Mouse (Mus musculus) small intestine, adult 2 months (tissue): ENCODE data around the gene Igfbp3. TPM values are rescaled to one million over a fixed set of nuclear protein-coding genes. Genes with fewer than 3 reads are reported as not detected.

Experiments
- H3K27ac ChIP-seq: fragments of 200-500 bp; 2 replicates; pipeline ENCODE4 v1.5.1; 2012; ENCODE audit warnings: low read depth, low read length, control low read depth, inconsistent platforms; ENCODE audit not compliant: insufficient read depth
- H3K27me3 ChIP-seq: fragments of 200-500 bp; 2 replicates; pipeline ENCODE4 v1.6.1; 2012; ENCODE audit warnings: mild to moderate bottlenecking, moderate library complexity, low read length, inconsistent platforms; ENCODE audit not compliant: control insufficient read depth, insufficient read depth
- H3K36me3 ChIP-seq: fragments of 200-500 bp; 2 replicates; pipeline ENCODE4 v1.6.1; 2012; ENCODE audit warnings: mild to moderate bottlenecking, low read length, control low read depth, inconsistent platforms; ENCODE audit not compliant: control insufficient read depth, insufficient read depth
- H3K4me1 ChIP-seq: fragments of 200-500 bp; 2 replicates; pipeline ENCODE4 v1.6.1; 2012; ENCODE audit warnings: low read length, inconsistent platforms, mixed read lengths; ENCODE audit not compliant: control insufficient read depth, insufficient read depth, insufficient read length
- H3K4me3 ChIP-seq: fragments of 200-500 bp; 2 replicates; pipeline ENCODE4 v1.5.1; 2012; ENCODE audit warnings: low read depth, mild to moderate bottlenecking, control low read depth, inconsistent platforms, low read length, moderate library complexity
- CTCF ChIP-seq: fragments of 200-500 bp; IDR thresholded peaks from 2 replicates; pipeline ENCODE4 v1.5.1; 2012; ENCODE audit warnings: low read depth, mild to moderate bottlenecking, control low read depth, inconsistent platforms, low read length, moderate library complexity, mixed read lengths; ENCODE audit not compliant: insufficient replicate concordance, insufficient read length; ENCODE audit errors: extremely low read depth
- POLR2A ChIP-seq: fragments of 200-500 bp; IDR thresholded peaks from 2 replicates; pipeline ENCODE4 v1.6.1; 2012; ENCODE audit warnings: low read depth, mild to moderate bottlenecking, control low read depth, inconsistent platforms, low read length, moderate library complexity
- WGBS: fragments of 180-500 bp; shearing (Covaris S2); methylation state at CpG from one replicate; pipeline ENCODE4 v1.1.7; 2018; 5-methylcytosine and 5-hydroxymethylcytosine counted together
- polyA plus RNA-seq: library from polyadenylated mRNA; depleted of rRNA; stranded (reverse); fragments of >200 nt; gene quantifications from 2 replicates; pipeline ENCODE4 v1.2.3, GENCODE M21; 2012; rRNA removed

Gene Igfbp3
- polyA plus RNA-seq: 78.8 and 116 TPM in 2 replicates

DNA sequence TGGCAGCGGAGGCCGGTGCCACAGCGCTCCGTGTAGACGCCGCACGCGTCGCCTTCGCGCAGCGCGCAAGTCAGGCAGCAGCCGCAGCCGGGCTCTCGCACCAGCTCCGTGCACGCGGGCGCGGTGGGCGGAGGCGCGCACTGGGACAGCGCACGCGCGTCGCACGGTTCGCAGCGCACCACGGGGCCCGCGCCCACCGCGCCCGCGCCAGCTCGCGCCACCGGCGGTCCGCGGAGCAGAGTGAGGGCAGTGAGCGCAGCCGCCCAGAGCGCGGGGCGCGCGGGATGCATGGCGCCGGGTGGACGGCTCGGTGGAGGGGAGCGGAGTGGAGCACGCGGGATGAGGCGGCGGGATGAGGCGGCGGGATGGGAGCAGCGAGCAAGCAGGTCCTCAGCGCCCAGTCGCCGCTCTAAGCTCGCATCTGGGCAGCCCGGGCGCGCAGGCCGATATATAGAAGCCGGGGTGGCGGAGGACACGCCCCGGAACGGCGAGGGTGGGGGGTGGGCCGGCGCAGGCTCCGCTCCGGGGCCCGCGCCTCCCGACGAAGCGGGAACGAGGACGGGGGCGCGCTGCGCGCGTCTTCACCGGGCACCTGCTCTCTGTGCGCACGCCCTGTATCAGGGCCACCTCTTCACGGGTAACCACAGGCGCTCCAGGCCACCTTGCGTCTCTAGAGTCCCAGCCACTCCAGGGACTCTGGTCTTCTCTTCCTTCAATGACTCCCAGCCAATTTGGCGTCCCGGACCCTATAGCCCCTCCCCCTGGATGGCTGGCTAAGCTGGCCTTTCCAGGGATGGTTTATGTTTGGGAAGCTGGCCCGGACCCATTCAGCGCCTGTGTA, at the start of gene Igfbp3:
Gene Igfbp3, minus strand, starts transcription at position 423 of the 841 bp plus-strand sequence.
- Histone ChIP-seq H3K4me3 (peak within 1 kb of the TSS; percentile 66), H3K4me1 (no peaks in the 10 kb centered on the region), H3K27me3 (peaks cover 10% of the 10 kb centered on the region; the same call in 1 of the 2 replicates), H3K36me3 (no peaks in the 10 kb centered on the region), H3K27ac (no peak within 1 kb of the TSS)
- WGBS: 1% methylated on average over 85 of the region's 104 CpGs
- TF ChIP-seq POLR2A: no peak
- no peak for TF ChIP-seq CTCF

DNA sequence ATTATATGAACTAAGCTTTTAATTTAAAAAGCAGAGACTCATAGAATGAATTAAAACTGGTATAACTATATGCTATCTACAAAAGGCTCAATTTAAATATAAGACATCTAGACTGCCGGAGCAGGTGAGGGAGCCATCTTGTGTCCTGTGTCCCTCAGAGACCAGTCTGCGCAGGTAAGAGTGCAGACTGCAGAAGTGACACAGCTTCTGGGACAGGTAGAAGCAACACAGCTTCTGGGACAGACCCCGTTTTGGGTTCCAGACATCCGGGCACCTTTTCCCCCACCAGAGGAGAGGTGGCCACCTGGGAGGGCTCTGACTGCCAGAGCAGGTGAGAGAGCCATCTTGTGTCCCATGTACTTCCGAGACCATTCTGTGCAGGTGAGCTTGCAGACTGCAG, 37.1 kb upstream of the Igfbp3 start:
- Histone ChIP-seq H3K27ac (no peak overlapping the region), H3K36me3 (no peaks in the 10 kb centered on the region), H3K27me3 (no peaks in the 10 kb centered on the region), H3K4me3 (no peak overlapping the region), H3K4me1 (no peaks in the 10 kb centered on the region)
- TF ChIP-seq POLR2A (no peak), CTCF (no peak)
- 91% methylated on average over 5 of the region's 5 CpGs for WGBS

GRCm38 (mm10) chr11:7250415-7250814, 36.7 kb upstream of the Igfbp3 start:
- 77% methylated on average over 2 of the region's 2 CpGs for WGBS
- Histone ChIP-seq H3K36me3 (no peaks in the 10 kb centered on the region), H3K27me3 (no peaks in the 10 kb centered on the region)

DNA sequence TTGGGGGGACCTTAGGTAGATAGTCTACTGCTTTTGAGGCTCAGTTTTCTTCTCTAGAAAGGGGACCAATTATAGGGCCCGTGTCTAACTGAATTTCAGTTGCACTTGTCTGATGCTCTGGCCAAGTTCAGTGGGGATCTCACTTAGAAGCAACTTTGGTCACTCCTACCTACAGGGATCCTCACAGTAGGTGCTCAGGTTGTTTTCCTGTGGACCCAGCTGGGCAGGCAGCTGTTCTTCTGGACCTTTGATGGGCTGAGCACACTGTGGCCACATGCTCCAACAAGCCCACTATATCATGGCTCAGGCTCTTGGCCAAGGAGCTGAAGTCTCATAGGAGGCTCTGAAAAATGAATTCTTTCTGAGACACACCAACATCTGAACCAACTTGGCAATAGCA, 31.1 kb upstream of the Igfbp3 start:
- Histone ChIP-seq H3K4me1 (no peaks in the 10 kb centered on the region), H3K4me3 (no peak overlapping the region), H3K36me3 (no peaks in the 10 kb centered on the region), H3K27me3 (no peaks in the 10 kb centered on the region), H3K27ac (no peak overlapping the region)
- 65% methylated on average over 1 of the region's 1 CpGs for WGBS
- TF ChIP-seq CTCF (no peak), POLR2A (no peak)

More at GRCm38 (mm10) chr11:7250415-7250814, 36.7 kb upstream of the Igfbp3 start:
- H3K4me1 ChIP-seq: no peaks in the 10 kb centered on the region
- TF ChIP-seq CTCF (no peak), POLR2A (no peak)
- no peak overlapping the region for H3K27ac ChIP-seq
- H3K4me3 ChIP-seq: no peak overlapping the region

- Histone ChIP-seq H3K4me3 (no peak overlapping the region), H3K27me3 (no peaks in the 10 kb centered on the region), H3K36me3 (no peaks in the 10 kb centered on the region), H3K4me1 (no peaks in the 10 kb centered on the region), H3K27ac (no peak overlapping the region)
- WGBS: 58% methylated on average over 4 of the region's 4 CpGs
- no peak for TF ChIP-seq POLR2A
- TF ChIP-seq CTCF: no peak
These were observed 25.5 kb upstream of the Igfbp3 start for GRCm38 (mm10) chr11:7239041-7239740.

DNA sequence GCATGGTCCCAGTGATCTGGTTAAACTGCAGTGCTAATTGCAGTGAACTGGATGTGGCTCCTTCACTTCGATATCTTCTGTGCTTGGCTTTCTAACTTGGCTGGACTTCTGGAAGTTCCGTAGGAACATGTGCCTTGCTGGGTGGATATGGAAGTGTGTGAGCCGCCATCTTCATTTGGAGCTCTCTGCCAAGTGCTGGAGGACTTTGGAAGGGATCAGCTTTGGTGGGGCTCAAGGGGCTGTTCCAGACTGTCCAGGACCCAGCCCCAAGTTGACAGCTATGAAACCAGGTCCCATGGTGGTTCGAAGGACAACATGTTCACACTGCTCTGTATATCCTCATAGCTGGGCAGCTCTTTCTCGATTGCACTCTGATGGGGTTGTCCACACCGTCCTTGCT, 24.8 kb upstream of the Igfbp3 start:
- WGBS: 86% methylated on average over 6 of the region's 6 CpGs
- H3K4me3 ChIP-seq: no peak overlapping the region
- TF ChIP-seq CTCF (no peak), POLR2A (no peak)
- no peaks in the 10 kb centered on the region for H3K36me3 ChIP-seq
- H3K27me3 ChIP-seq: no peaks in the 10 kb centered on the region
- H3K27ac ChIP-seq: no peak overlapping the region
- H3K4me1 ChIP-seq: no peaks in the 10 kb centered on the region

- H3K27ac ChIP-seq: no peak overlapping the region
- no peaks in the 10 kb centered on the region for H3K27me3 ChIP-seq
- H3K36me3 ChIP-seq: no peaks in the 10 kb centered on the region
- no peak for TF ChIP-seq POLR2A
- TF ChIP-seq CTCF: no peak
- H3K4me1 ChIP-seq: no peaks in the 10 kb centered on the region
- no peak overlapping the region for H3K4me3 ChIP-seq
- 39% methylated on average over 6 of the region's 6 CpGs for WGBS
These were observed 24.0 kb upstream of the Igfbp3 start for GRCm38 (mm10) chr11:7237712-7238111.
